ENCODE assay signal across 17 mouse cellular contexts in the genomic region with DNA sequence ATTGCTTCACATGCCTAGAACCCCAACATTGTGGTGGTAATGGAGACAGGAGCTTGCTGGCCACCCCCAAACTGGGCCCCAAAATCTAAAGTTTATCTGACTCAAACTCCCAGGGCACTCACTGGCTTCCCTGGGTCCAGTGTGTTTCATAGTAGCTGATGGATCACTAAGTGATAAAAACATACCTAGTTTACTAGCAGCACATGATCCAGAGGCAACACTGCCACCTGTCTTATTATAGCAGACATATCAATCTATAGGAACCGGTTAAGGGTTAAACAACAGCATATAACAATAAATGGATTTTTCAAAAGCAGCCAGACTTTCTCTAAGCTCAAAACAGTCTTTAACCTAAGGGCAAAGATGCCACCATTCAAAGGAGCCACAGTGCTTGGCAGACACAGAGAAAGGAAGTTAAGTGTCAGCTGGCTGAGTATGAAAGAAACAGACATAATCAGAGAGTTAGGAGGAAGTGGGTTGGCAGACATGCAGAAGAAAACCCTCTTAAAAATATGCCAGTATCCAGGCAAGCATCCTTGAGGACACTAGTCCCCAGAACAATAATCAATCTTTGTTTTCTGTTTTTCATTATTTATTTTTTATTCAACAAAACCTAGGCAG.
DNase-seq lines count a peak whose midpoint lies in the region; ATAC-seq and TF ChIP-seq lines count a peak whose summit lies in the region.
"Had no signal": no experiment of that assay in that cellular context is flagged by ENCODE, and none has a peak within 500 bp of the region (broad histone marks: within the 10 kb centered on the region; RNA-seq: fewer than 3 reads in every experiment).

No protein-coding gene starts in this region.

- H3K27ac ChIP-seq in intestine, postnatal 0 days (ENCODE audit: low read depth, low read length) = no peak overlapping the region
- H3K27ac ChIP-seq in intestine, embryonic 16.5 days (ENCODE audit: low read length) = no peak overlapping the region
- H3K27ac ChIP-seq: embryonic facial prominence, embryonic 12.5 days; gastrocnemius, adult 2 months; heart, embryonic 10.5 days; liver, embryonic 14.5 days had no signal

- no peak overlapping the region for H3K4me3 ChIP-seq in intestine, postnatal 0 days (ENCODE audit: low read depth, low read length)
- no peak overlapping the region for H3K4me3 ChIP-seq in intestine, embryonic 16.5 days (ENCODE audit: low read length)
- H3K4me3 ChIP-seq: embryonic facial prominence, embryonic 12.5 days; gastrocnemius, adult 2 months; heart, embryonic 10.5 days had no signal

- WGBS in intestine, postnatal 0 days = 68% methylated on average over 1 of the region's 1 CpGs
- 72% methylated on average over 1 of the region's 1 CpGs for WGBS in intestine, embryonic 16.5 days

- no peak overlapping the region for H3K4me2 ChIP-seq in intestine, postnatal 0 days (replicated peaks; ENCODE audit: low read depth)
- no peak overlapping the region for H3K4me2 ChIP-seq in intestine, embryonic 16.5 days (ENCODE audit: low read depth, low read length)
- H3K4me2 ChIP-seq: embryonic facial prominence, embryonic 12.5 days had no signal

- no peak overlapping the region for H3K9ac ChIP-seq in intestine, postnatal 0 days (ENCODE audit: low read depth, low read length)
- H3K9ac ChIP-seq in intestine, embryonic 16.5 days (ENCODE audit: low read depth, low read length) = no peak overlapping the region
- H3K9ac ChIP-seq: embryonic facial prominence, embryonic 12.5 days; liver, embryonic 14.5 days had no signal

- ATAC-seq in intestine, postnatal 0 days = no peak
- ATAC-seq in intestine, embryonic 16.5 days = no peak
- ATAC-seq in megakaryocyte-erythroid progenitor cell, adult 5-6 weeks (replicated peaks; ENCODE audit: low FRiP score, low TSS enrichment, poor library complexity, severe bottlenecking) = peak; percentile 65

- no peaks in the 10 kb centered on the region for H3K36me3 ChIP-seq in intestine, postnatal 0 days (ENCODE audit: control insufficient read depth, insufficient read depth)
- no peaks in the 10 kb centered on the region for H3K36me3 ChIP-seq in intestine, embryonic 16.5 days (ENCODE audit: control insufficient read depth, insufficient read depth, low read length)
- H3K36me3 ChIP-seq: embryonic facial prominence, embryonic 12.5 days; heart, embryonic 10.5 days had no signal

- H3K4me1 ChIP-seq in intestine, postnatal 0 days (replicated peaks; ENCODE audit: control insufficient read depth, insufficient read depth, low read length) = no peaks in the 10 kb centered on the region
- H3K4me1 ChIP-seq in intestine, embryonic 16.5 days (ENCODE audit: control insufficient read depth, insufficient read depth, low read length) = no peaks in the 10 kb centered on the region
- H3K4me1 ChIP-seq: embryonic facial prominence, embryonic 12.5 days; heart, embryonic 10.5 days had no signal

- no peaks in the 10 kb centered on the region for H3K27me3 ChIP-seq in intestine, postnatal 0 days (replicated peaks; ENCODE audit: control insufficient read depth, insufficient read depth, low read length)
- H3K27me3 ChIP-seq in intestine, embryonic 16.5 days (replicated peaks; ENCODE audit: control insufficient read depth, insufficient read depth, low read length) = no peaks in the 10 kb centered on the region
- H3K27me3 ChIP-seq: embryonic facial prominence, embryonic 12.5 days had no signal

- no peaks in the 10 kb centered on the region for H3K9me3 ChIP-seq in intestine, postnatal 0 days (ENCODE audit: control insufficient read depth)
- H3K9me3 ChIP-seq in intestine, embryonic 16.5 days (ENCODE audit: control insufficient read depth, low read length) = no peaks in the 10 kb centered on the region
- H3K9me3 ChIP-seq: embryonic facial prominence, embryonic 12.5 days; heart, embryonic 10.5 days had no signal

- peak; percentile 43 for TF ChIP-seq CTCF in intestine, postnatal 0 days (IDR thresholded peaks at IDR 0.05; ENCODE audit: low read depth)

- DNase-seq in 416B (ENCODE audit: low read depth) = peak; percentile 65
- peak; percentile 29 for DNase-seq in Muller cell, postnatal 12 days (ENCODE audit: inconsistent ontology term)
- DNase-seq in spleen, postnatal 14 days (ENCODE audit: low spot score in 2 of 2) = no peak
- DNase-seq in cerebellum, adult 11 months = no peak
- no peak for DNase-seq in right cerebral cortex, adult 2 months (ENCODE audit: low spot score in 2 of 2)
- DNase-seq: adrenal gland, postnatal 10 days; cerebellum, postnatal 36 days; gastrocnemius, adult 2 months; heart, postnatal 4 days; kidney, adult 11 months; kidney, postnatal 14 days had no signal

Comparison
In these comparisons a context has a peak if more than half of its experiments do, and no peak if none do; other contexts are left out.
1. DNase-seq: peak in 416B (single experiment) and Muller cell, postnatal 12 days (single experiment); none in spleen, postnatal 14 days (0 of 2), cerebellum, adult 11 months (single experiment) and right cerebral cortex, adult 2 months (0 of 2).